Mouse (Mus musculus): ENCODE data around the gene CN725425. TPM values are rescaled to one million over a fixed set of nuclear protein-coding genes. Genes with fewer than 3 reads are reported as not detected.

Gene CN725425
- polyA plus RNA-seq, 1 experiment from 2014 or later, result not detected

DNA sequence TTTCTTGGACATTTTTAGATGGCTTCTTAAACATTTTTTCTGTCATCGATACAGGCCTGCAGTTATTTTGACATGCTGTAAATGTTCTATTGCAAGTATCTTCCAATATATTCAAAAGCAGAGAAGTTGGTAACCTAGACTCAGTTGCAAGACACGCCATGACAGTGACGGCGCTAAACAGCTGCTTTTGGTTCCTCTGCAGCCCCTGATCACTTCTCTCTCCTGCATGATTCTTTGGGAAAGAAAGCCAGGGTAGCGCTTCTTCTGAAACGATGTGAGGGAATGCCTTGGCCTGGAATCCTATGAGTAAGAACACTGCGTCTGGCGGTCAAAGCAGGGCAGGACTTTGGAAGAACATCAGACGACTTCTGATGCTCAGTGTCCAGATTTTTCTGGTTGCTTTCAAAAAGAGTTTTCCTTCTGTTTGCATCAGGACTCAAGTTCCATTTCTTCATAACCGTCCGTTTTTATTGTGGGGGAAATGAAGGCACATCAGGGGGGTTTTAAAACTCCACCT, 100.1 kb downstream of the CN725425 start:
- Histone ChIP-seq H3K4me3 (no peak overlapping the region), H3K9me3 (no peaks in the 10 kb centered on the region), H3K27ac (no peak overlapping the region), H3K27me3 (no peaks in the 10 kb centered on the region), H3K9ac (no peak overlapping the region), H3K36me3 (no peaks in the 10 kb centered on the region), H3K4me1 (replicated peaks) (no peaks in the 10 kb centered on the region), H3K4me2 (no peak overlapping the region)
- ATAC-seq (ENCODE audit: low FRiP score), result no peak
- 91% methylated on average over 11 of the region's 11 CpGs for WGBS

DNA sequence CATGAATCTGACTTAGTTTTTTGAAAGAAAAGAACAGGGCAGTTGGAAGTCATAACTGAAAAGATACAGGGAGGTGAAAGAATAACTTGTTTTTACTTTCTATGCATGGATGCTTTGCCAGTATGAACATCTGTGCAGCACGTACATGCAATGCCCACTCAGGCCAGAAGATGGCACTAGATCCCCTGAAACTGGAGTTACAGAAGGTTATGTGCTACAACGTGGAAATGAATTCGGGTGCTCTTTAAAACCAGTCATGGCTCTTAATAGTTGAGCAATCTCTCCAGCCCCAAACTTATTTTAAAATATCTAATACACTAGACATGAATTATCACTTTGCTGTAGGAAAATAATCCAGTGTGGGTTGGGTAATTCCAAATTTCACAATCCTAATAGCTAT, 102.1 kb downstream of the CN725425 start:
- Histone ChIP-seq H3K9ac (no peak overlapping the region), H3K36me3 (no peaks in the 10 kb centered on the region), H3K27ac (no peak overlapping the region), H3K4me2 (no peak overlapping the region), H3K27me3 (no peaks in the 10 kb centered on the region), H3K9me3 (no peaks in the 10 kb centered on the region), H3K4me3 (no peak overlapping the region), H3K4me1 (replicated peaks) (no peaks in the 10 kb centered on the region)
- WGBS, result 7% methylated on average over 3 of the region's 3 CpGs
- no peak for ATAC-seq (ENCODE audit: low FRiP score)

DNA sequence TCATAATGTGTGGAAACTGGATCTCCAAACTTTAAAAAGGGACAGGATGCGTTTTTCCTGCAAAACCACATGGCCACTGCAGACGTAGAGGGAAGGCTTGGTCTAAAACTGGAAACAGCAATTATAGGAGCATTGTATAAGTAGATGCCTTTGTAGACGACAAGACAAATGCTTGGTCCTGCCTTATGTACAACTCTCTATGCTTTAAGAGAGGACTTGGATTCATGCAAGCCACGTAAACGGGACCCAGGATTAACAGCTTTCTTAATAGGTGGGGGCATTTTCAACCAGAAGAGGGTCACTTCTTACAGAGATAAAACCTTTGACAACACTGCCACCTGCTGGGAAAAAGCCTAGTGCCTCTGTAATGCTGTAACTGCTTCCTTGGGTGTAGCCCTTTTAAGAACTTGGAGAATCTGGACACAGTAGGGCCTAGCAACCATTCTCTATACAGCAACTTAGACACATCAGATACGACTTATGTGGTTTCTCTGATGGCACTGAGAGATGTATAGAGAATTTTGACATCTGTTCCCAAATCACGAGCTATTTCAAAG, 105.1 kb downstream of the CN725425 start:
- Histone ChIP-seq H3K9me3 (no peaks in the 10 kb centered on the region), H3K4me3 (no peak overlapping the region), H3K4me2 (no peak overlapping the region), H3K9ac (no peak overlapping the region), H3K27me3 (no peaks in the 10 kb centered on the region), H3K27ac (no peak overlapping the region), H3K4me1 (replicated peaks) (no peaks in the 10 kb centered on the region), H3K36me3 (no peaks in the 10 kb centered on the region)
- 55% methylated on average over 7 of the region's 7 CpGs for WGBS
- no peak for ATAC-seq (ENCODE audit: low FRiP score)

Other genes starting within 250 kb of the CN725425 start
- gene Kif21a, start 149.5 kb upstream of the CN725425 start, polyA plus RNA-seq (2015; fragmentation: Nextera tagmentation; extraction: Ambion mirVana), result 48.9 and 51.6 TPM in 2 replicates
- gene Abcd2, start 7.7 kb upstream of the CN725425 start, polyA plus RNA-seq (2015; fragmentation: Nextera tagmentation; extraction: Ambion mirVana), result 10.3 and 10.6 TPM in 2 replicates

Data from hindbrain, embryonic 13.5 days (tissue).